In genomic region chr12:8313270-8313771, GRCm38 (mm10) we compare ENCODE assay signal across 1 mouse cellular context.
TF ChIP-seq lines count a peak whose summit lies in the region.

Gene Hs1bp3, plus strand, starts transcription at chr12:8313432.

TF ChIP-seq in CH12.LX, 34 proteins besides CTCF, POLR2A, EP300 and RAD21 (continued from another document):
- TF ChIP-seq CHD1 (IDR thresholded peaks at IDR 0.05; ENCODE audit: low read depth, low read length) (no peak), IRF4 (IDR thresholded peaks at IDR 0.05; ENCODE audit: low read depth, low read length) (peak; percentile 42; the same call in 1 of the 2 replicates), MAZ (IDR thresholded peaks at IDR 0.05; ENCODE audit: low read depth, low read length) (peak; percentile 84), ZMIZ1 (IDR thresholded peaks at IDR 0.05; ENCODE audit: low read depth, low read length) (0 out of 2 replicates have a peak, but pooled peaks have one; percentile 48), NELFE (IDR thresholded peaks at IDR 0.05; ENCODE audit: low read depth, low read length) (peak; percentile 67), TCF12 (IDR thresholded peaks at IDR 0.05; ENCODE audit: low read depth, low read length) (peak; percentile 70), POLR2AphosphoS2 (IDR thresholded peaks at IDR 0.05; ENCODE audit: low read depth, low read length) (no peak), GABPA (IDR thresholded peaks at IDR 0.05; ENCODE audit: insufficient replicate concordance, low read depth, low read length) (no peak), MAFK (IDR thresholded peaks at IDR 0.05; ENCODE audit: insufficient replicate concordance, low read length) (no peak), ZKSCAN1 (IDR thresholded peaks at IDR 0.05; ENCODE audit: borderline replicate concordance, low read depth, low read length) (no peak), JUND (conservative IDR thresholded peaks at IDR 0.05; ENCODE audit: low read depth, low read length) (no peak), UBTF (IDR thresholded peaks at IDR 0.05; ENCODE audit: low read depth, low read length) (no peak), PAX5 (IDR thresholded peaks at IDR 0.05; ENCODE audit: low read length) (no peak), CHD2 (IDR thresholded peaks at IDR 0.05; ENCODE audit: low read length) (no peak), NRF1 (IDR thresholded peaks at IDR 0.05; ENCODE audit: low read depth, low read length) (peak; percentile 62), SMC3 (IDR thresholded peaks at IDR 0.05; ENCODE audit: low read depth, low read length) (peak; percentile 66), USF1 (IDR thresholded peaks at IDR 0.05; ENCODE audit: low read depth, low read length) (peak; percentile 61), ZC3H11A (IDR thresholded peaks at IDR 0.05; ENCODE audit: low read depth, low read length) (no peak), ZNF384 (IDR thresholded peaks at IDR 0.05; ENCODE audit: low read depth, low read length) (no peak), USF2 (conservative IDR thresholded peaks at IDR 0.05; ENCODE audit: low read depth, low read length) (no peak; the same call in 1 of the 2 replicates), KAT2A (IDR thresholded peaks at IDR 0.05; ENCODE audit: insufficient replicate concordance, low read length) (0 out of 2 replicates have a peak, but pooled peaks have one; percentile 43), HCFC1 (IDR thresholded peaks at IDR 0.05; ENCODE audit: low read depth, low read length) (peak; percentile 51), RCOR1 (conservative IDR thresholded peaks at IDR 0.05; ENCODE audit: low read depth, low read length) (no peak; the same call in 1 of the 2 replicates), SIN3A (IDR thresholded peaks at IDR 0.05; ENCODE audit: low read length) (peak; percentile 59; the same call in 1 of the 2 replicates), MYC (IDR thresholded peaks at IDR 0.05; ENCODE audit: low read depth, low read length) (no peak)
